Mouse (Mus musculus) frontal cortex, postnatal 10 days (tissue): ENCODE data around the gene Ndufs8.
A peak's percentile ranks its signal among the peaks of the same experiment; 100 is the strongest.

Experiments
- DNase-seq, 2 experiments: peaks; one replicate each; pipeline ENCODE4 v3.0.0; 2022; ENCODE audit warnings: low spot score in 2 of 2, mixed read lengths in 1 of 2

Ndufs8 gene

GRCm38 (mm10) chr19:3931716-3932115, 19.1 kb upstream of the Ndufs8 start:
- no peak for DNase-seq

DNA sequence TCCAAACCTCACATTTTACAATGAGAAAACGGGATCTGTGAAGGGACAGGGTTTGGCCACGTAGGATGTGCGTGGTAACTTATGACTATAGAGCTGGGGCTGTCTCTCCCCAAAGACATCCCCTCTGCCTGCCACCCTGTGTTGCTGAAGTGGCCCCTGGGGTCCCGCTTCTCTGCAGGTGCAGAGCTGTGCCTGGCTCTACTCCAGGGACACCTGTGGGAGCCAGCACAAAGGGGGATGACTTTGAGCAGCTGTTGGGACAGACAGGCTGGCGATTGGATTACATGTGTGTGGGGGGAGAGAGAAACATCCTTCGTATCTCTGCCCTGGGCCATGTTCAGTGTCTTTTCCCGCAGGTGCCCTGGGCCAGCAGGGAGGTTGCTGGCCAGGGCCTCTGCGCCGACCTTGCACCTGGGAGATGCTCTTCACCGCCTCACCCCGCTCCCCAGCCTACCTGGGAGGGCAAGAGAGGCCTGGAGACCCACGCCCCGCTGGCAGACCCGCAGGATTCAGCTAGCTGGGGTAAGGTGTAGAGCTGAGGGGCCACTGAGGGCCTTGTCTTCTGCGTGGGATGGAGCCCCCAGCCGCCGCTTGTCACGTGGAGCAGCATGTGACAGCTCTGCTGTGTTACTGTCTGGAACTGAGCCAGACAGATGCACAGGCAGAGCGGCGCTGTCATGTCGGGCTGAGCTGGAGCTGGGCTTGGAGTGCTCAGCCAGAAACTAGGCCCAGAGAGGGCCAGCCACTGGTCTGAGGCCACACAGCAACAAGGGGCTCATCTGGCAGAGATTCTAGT, 17.9 kb upstream of the Ndufs8 start:
- DNase-seq = no peak

DNA sequence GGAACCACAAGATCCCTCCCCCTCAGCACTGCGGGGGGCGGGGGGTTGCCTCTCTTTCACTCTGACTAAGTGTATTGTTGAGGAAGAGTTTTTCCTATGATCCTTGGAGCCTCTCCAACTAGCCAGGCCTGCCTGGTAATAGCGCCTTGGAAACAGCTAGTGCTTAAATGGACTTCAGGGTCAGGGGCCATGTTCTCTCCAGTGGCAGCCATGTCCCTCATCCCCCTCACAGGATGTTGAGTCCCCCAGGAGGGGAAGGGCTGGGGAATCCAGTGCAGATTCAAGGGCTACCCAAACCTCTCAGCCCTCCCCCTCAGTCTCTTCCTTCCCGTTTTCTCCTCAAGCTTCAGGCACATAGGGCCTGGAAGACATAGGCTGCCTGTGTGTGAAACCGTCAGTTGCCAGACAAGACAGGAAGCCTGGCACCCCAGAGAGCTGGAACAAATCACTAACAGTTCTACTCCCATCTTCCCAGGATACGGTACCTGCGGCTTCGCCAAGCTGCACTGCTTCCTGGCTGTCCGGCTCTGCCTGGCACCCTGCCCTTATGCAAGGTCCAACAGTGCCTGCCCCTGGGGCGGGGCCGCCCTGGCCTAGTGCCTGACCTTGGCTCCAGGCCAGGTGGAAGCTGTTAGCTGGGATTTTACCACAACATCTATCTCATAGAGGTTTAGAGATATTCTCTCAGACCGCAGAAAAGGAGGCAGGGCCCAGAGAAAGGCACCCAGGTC, 16.8 kb upstream of the Ndufs8 start, which contains the start of gene Aldh3b1:
Gene Aldh3b1, minus strand, starts transcription at position 598 of the 731 bp plus-strand sequence.
- DNase-seq = peak; percentile 70 to 74

GRCm38 (mm10) chr19:3928779-3929178, 16.2 kb upstream of the Ndufs8 start:
- DNase-seq = no peak

- no peak for DNase-seq
These were observed 15.4 kb upstream of the Ndufs8 start for GRCm38 (mm10) chr19:3927989-3928388.

DNA sequence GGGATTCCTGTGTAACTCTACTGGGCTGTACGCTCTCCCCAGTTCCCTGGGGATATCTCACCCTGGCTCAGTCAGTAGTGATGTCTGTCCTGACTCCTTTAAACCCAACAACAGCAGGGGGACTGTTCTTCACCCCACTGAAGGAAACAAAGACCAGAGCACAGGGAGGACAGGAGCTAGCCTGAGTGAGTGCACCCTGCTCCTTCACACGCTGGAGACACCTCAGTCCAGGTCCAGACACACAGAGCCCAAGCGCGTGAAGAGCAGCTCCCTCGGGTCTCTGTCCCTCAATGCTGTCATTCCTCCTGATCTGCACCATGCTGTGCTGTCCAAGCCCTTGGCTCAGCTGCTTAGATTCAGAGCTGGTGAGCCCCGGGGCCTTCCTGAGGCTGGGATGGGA, 14.1 kb upstream of the Ndufs8 start:
- no peak for DNase-seq

GRCm38 (mm10) chr19:3926279-3926678, 13.7 kb upstream of the Ndufs8 start:
- DNase-seq = no peak

GRCm38 (mm10) chr19:3925859-3926258, 13.3 kb upstream of the Ndufs8 start:
- DNase-seq = no peak

DNA sequence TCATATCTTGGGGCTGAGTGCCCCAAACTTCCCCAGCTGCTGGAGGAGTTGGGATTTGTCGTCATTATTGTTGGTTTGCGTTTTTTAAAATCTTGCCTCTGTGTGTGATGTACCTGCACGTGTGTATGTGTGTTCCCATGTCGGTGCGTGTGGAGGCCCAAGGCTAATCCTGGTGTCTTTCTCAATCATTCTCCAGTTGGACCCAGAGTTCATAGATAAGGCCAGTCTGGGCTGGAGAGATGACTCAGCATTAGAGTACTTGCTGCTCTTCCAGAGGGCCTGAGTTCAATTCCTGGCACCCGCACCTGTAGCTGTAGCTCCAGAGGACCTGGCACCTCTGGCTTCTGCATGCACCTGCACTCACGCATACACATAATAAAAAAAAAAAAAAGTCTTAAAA, 12.3 kb upstream of the Ndufs8 start:
- no peak for DNase-seq

DNA sequence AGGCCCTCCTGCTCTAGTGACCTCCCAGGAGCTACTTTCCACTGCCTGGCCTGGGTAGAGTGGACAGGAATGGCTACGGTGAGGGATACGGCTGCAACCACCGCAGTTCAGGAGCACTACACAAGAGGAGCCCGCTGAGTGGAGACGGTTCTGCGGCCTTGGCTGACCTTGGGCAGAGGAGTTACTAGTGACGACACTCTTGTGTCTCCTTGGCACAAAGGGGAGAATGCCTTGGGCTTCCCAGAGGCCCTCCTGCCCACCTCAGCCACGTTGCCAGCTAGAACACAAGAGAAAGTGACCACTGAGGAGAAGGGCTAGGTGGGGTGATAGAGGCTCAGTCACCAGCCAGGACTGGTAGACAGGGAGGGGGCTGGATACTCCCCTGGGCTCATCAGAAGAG, 11.6 kb upstream of the Ndufs8 start:
- no peak for DNase-seq

DNA sequence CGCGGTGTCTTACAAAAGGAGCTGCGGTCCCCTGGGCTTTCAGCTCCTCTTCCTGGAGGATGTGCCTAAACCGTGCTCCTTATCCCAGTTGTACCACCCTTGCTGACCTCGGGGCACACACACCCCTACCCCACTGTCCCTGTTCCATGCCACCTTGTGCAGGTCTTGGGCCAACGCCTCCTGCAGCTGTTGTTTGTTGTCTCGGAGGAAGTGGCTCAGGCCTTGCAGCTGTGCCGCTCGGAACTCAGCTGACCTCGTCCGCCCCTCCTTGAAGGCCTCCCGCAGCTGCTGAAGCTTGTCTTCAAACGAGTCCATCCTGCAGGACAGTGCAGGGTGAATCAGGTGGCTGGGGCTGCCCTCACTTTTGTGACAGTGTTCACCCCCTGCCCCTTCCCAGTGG, 11.0 kb upstream of the Ndufs8 start:
- DNase-seq = no peak

- DNase-seq = no peak
These were observed 10.2 kb upstream of the Ndufs8 start for GRCm38 (mm10) chr19:3922661-3923371.

DNA sequence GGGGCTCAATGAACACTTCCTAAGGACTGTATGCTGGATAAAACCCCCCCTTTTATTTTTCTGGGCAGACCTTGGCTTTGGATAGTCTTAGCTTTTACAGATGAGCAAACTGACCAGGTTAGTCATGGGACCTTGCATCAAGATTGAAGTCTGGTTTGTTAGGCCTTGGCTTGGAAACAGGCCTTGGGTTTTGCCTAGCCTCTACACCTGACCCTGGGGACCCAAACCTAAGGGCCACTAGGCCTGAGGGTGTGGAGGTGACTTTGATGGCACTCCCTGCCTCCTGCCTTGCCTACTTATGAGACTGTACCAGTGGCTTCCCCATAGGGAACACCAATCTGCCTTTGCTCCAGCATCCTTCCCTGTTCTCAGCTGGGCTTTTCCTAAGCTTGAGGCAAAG, 7.4 kb upstream of the Ndufs8 start:
- DNase-seq = no peak

GRCm38 (mm10) chr19:3916727-3917126, 4.2 kb upstream of the Ndufs8 start:
- DNase-seq = no peak

- no peak for DNase-seq
These were observed 2.0 kb upstream of the Ndufs8 start for GRCm38 (mm10) chr19:3914535-3914934.

DNA sequence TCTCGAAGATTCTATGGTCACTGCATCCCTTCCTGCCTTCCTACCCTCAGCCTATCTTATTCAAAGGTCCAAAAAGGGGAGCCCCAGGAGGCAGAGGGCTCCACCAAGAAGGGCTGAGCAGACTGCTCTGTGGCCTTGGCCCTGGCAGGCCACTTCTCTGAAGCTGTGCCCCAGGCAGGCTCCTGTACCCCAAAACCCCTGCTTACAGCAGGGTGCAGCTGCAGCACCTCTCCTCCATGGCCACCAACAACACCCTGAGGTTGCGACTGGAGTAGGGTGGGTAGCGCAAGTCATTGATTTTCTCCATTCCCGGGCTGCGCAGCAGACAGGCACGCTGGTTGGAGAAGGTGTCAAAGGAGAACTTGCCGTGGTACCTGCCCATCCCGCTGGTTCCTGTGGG, 1.1 kb upstream of the Ndufs8 start:
- no peak for DNase-seq

DNA sequence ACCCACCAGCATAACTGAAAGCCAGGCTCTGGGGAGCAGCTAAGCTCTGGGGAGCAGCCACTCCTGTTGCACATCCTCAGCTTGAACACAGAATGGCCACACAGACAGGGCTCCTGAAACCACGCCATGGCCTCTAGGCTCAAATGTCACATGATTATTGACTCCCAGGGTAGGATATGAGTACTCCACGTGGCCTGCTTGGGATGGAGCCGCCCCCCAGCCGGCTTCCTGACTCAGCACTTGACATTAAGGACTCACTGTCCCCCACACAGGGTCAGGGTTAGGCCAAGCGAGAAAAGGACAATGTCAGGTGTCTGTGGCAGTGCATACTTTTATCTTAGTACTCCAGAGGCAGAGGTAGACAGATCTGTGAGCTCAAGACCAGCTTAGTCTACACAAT, 2.4 kb downstream of the Ndufs8 start:
- no peak for DNase-seq

GRCm38 (mm10) chr19:3907876-3908660, 4.5 kb downstream of the Ndufs8 start:
- DNase-seq = no peak

DNA sequence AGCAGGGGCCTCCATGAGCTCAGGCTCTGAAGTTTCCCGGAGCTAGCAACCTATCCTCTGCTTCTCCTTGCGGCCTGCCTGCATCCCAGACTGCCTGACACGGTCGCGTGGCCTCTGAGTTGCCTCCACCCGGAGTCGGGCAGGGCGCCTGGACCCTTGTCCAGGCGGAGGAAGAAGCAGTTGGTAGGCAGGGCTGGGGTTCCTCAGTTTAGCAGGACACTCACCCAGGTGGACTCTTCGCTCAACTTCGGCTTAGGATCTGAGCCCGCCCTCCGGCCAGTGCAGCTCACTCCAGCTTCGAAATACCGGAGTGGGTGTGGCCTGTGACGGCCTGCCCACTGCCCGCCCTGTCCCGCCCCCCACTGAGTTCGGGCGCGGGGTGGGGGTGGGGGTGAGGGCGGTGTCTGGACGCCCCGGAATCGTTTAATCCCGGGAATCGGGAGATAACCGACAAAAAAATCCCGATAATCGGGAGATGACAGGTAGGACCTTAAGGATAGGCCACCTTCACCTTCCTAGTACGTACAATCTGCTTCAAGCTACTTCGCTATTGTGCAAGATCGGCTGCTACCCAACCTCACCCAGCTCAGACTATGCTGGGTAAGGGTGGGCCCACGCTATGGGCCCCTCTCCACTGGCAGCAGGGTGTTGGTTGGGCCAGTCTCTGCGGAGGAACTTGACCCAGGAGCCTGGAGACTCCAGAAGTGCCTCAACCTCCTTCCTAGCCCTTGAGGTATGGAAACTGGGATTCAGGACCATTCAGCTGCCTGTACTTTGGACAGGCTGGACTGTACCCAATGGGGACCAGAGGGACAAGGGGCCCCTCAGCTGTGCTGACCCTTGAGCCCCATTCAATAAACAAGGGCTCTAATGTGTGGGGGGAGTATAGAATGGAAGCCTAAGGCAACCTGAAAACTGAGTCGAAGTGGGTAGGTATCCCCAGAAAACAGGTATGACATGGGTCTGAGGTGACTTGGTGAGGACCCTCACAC, 5.5 kb downstream of the Ndufs8 start, which contains the start of gene Tcirg1:
Gene Tcirg1, minus strand, starts transcription at position 339 of the 992 bp plus-strand sequence.
- DNase-seq = peak in 1 of 2 experiments; percentile 67

DNA sequence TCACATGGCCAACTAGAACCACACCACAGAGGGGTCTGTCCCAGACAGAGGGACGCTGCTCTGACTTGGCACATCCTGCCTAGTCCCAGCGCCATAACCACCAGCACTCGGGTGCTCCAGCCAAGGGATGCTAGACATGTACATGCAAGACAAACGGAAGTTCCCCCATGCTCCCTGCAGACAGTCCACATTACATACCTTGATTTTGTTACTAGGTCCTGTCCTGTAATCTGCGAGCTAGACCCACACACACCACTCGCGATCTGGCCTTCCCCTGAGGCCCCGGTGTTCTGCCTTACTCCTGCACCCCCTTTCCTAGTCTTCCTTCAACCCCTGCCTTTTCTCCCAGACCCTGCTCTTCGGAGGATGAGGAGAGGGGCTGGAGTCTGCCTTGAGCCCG, 6.2 kb downstream of the Ndufs8 start:
- no peak for DNase-seq
